14 mouse cellular contexts compared by ENCODE assay signal in the genomic region with DNA sequence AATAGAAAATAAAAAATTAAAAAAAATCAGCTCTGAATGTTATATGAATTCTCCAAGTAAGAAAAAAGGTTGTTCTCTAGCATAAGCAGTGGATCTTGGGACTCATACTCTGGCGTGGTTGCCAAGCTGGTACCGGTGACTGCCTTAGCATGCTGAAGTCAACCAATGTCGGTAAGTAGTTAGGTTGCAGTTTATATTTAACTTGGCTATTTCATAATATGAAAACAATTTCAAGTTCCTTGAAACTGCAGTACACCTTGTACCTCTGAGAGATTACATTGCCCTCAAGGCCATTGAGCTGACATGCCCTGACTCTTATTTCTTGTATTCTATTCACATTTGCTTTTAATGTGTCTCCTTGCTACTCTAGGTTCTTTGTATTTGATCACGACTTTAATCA.
"Had no signal": no experiment of that assay in that cellular context is flagged by ENCODE, and none has a peak within 500 bp of the region (broad histone marks: within the 10 kb centered on the region; RNA-seq: fewer than 3 reads in every experiment).

No protein-coding gene starts in this region.

- H3K27me3 ChIP-seq: hindbrain, embryonic 15.5 days; limb, embryonic 15.5 days; midbrain, embryonic 12.5 days; neural tube, embryonic 13.5 days had no signal

- H3K4me2 ChIP-seq: hindbrain, embryonic 15.5 days; limb, embryonic 15.5 days; lung, embryonic 14.5 days; midbrain, embryonic 12.5 days; neural tube, embryonic 13.5 days had no signal

- DNase-seq: layer of hippocampus, postnatal 36 days; lung, embryonic 14.5 days; retina, postnatal 1 day; right cerebral cortex, postnatal 4 days; spleen, adult 18-20 months; thymus, adult 18-20 months; thymus, postnatal 14 days had no signal

- H3K9ac ChIP-seq: hindbrain, embryonic 15.5 days; limb, embryonic 15.5 days; liver, embryonic 14.5 days; lung, embryonic 14.5 days; midbrain, embryonic 12.5 days; neural tube, embryonic 13.5 days had no signal

- H3K27ac ChIP-seq: hindbrain, embryonic 15.5 days; limb, embryonic 15.5 days; liver, embryonic 14.5 days; midbrain, embryonic 12.5 days; neural tube, embryonic 13.5 days had no signal

- H3K4me3 ChIP-seq: hindbrain, embryonic 15.5 days; limb, embryonic 15.5 days; midbrain, embryonic 12.5 days; neural tube, embryonic 13.5 days had no signal

- H3K4me1 ChIP-seq: hindbrain, embryonic 15.5 days had no signal

- ATAC-seq: intestine, embryonic 16.5 days; midbrain, embryonic 16.5 days had no signal

- H3K36me3 ChIP-seq: hindbrain, embryonic 15.5 days; limb, embryonic 15.5 days; midbrain, embryonic 12.5 days; neural tube, embryonic 13.5 days had no signal

- H3K9me3 ChIP-seq: hindbrain, embryonic 15.5 days; limb, embryonic 15.5 days; midbrain, embryonic 12.5 days; neural tube, embryonic 13.5 days had no signal
